Mouse (Mus musculus) splenic B cell, adult 2 months (primary cell): ENCODE data around the gene Pcgf6.
A peak's percentile ranks its signal among the peaks of the same experiment; 100 is the strongest.

Experiments used
- DNase-seq: peaks from one replicate; pipeline ENCODE4 v3.0.0-alpha.2; 2011; ENCODE audit warnings: low read depth, low spot score
- H3K27me3 ChIP-seq: 2 replicates; pipeline ENCODE4 v1.6.1; 2012; ENCODE audit warnings: mild to moderate bottlenecking, low read length, moderate library complexity, mixed read lengths; ENCODE audit not compliant: control insufficient read depth, poor library complexity, insufficient read depth, severe bottlenecking
- H3K36me3 ChIP-seq: 2 replicates; pipeline ENCODE4 v1.6.1; 2012; ENCODE audit warnings: mild to moderate bottlenecking, low read length, moderate library complexity, mixed read lengths; ENCODE audit not compliant: control insufficient read depth, poor library complexity, insufficient read depth, severe bottlenecking

Gene Pcgf6

GRCm38 (mm10) chr19:47046343-47046742 lies 4.4 kb downstream of the Pcgf6 start:
- DNase-seq: peak; percentile 19
- Histone ChIP-seq H3K36me3 (peaks cover 8% of the 10 kb centered on the region), H3K27me3 (no peaks in the 10 kb centered on the region)

GRCm38 (mm10) chr19:47043608-47044007 lies 7.1 kb downstream of the Pcgf6 start:
- Histone ChIP-seq H3K27me3 (no peaks in the 10 kb centered on the region), H3K36me3 (peaks cover 8% of the 10 kb centered on the region)
- DNase-seq: peak; percentile 45

GRCm38 (mm10) chr19:47040720-47041473 lies 9.8 kb downstream of the Pcgf6 start:
- peaks cover 5% of the 10 kb centered on the region; the same call in 1 of the 2 replicates for H3K36me3 ChIP-seq
- H3K27me3 ChIP-seq: no peaks in the 10 kb centered on the region
- DNase-seq: no peak

GRCm38 (mm10) chr19:47036596-47036995 lies 14.1 kb downstream of the Pcgf6 start:
- Histone ChIP-seq H3K36me3 (peaks cover 10% of the 10 kb centered on the region; the same call in 1 of the 2 replicates), H3K27me3 (no peaks in the 10 kb centered on the region)
- DNase-seq: no peak

- no peaks in the 10 kb centered on the region for H3K27me3 ChIP-seq
- peaks cover 10% of the 10 kb centered on the region; the same call in 1 of the 2 replicates for H3K36me3 ChIP-seq
- DNase-seq: no peak
Observed at GRCm38 (mm10) chr19:47034916-47035315, 15.8 kb downstream of the Pcgf6 start.

- DNase-seq: no peak
- H3K27me3 ChIP-seq: no peaks in the 10 kb centered on the region
Observed at GRCm38 (mm10) chr19:47031770-47032169, 18.9 kb downstream of the Pcgf6 start.

GRCm38 (mm10) chr19:47029796-47030195 lies 20.9 kb downstream of the Pcgf6 start:
- Histone ChIP-seq H3K36me3 (peaks cover 4% of the 10 kb centered on the region; the same call in 1 of the 2 replicates), H3K27me3 (no peaks in the 10 kb centered on the region)
- DNase-seq: no peak

More at GRCm38 (mm10) chr19:47031770-47032169, 18.9 kb downstream of the Pcgf6 start:
- H3K36me3 ChIP-seq: peaks cover 8% of the 10 kb centered on the region; the same call in 1 of the 2 replicates

- no peaks in the 10 kb centered on the region for H3K27me3 ChIP-seq
- DNase-seq: no peak
- H3K36me3 ChIP-seq: no peaks in the 10 kb centered on the region
Observed at GRCm38 (mm10) chr19:47026513-47026912, 24.2 kb downstream of the Pcgf6 start.

GRCm38 (mm10) chr19:47024954-47025353 lies 25.8 kb downstream of the Pcgf6 start:
- Histone ChIP-seq H3K27me3 (no peaks in the 10 kb centered on the region), H3K36me3 (no peaks in the 10 kb centered on the region)
- DNase-seq: no peak

- H3K36me3 ChIP-seq: no peaks in the 10 kb centered on the region
- DNase-seq: no peak
- no peaks in the 10 kb centered on the region for H3K27me3 ChIP-seq
Observed at GRCm38 (mm10) chr19:47023546-47023945, 27.2 kb downstream of the Pcgf6 start.

GRCm38 (mm10) chr19:47022709-47023108 lies 28.0 kb downstream of the Pcgf6 start:
- DNase-seq: no peak
- Histone ChIP-seq H3K27me3 (no peaks in the 10 kb centered on the region), H3K36me3 (no peaks in the 10 kb centered on the region)

- no peak for DNase-seq
- H3K36me3 ChIP-seq: no peaks in the 10 kb centered on the region
- no peaks in the 10 kb centered on the region for H3K27me3 ChIP-seq
Observed at GRCm38 (mm10) chr19:47019326-47019725, 31.4 kb downstream of the Pcgf6 start.

GRCm38 (mm10) chr19:47018330-47018729 lies 32.4 kb downstream of the Pcgf6 start:
- Histone ChIP-seq H3K27me3 (no peaks in the 10 kb centered on the region), H3K36me3 (no peaks in the 10 kb centered on the region)
- DNase-seq: no peak

- Histone ChIP-seq H3K36me3 (no peaks in the 10 kb centered on the region), H3K27me3 (no peaks in the 10 kb centered on the region)
- no peak for DNase-seq
Observed at GRCm38 (mm10) chr19:47017831-47018230, 32.9 kb downstream of the Pcgf6 start.

- peak; percentile 67 for DNase-seq
- no peaks in the 10 kb centered on the region for H3K27me3 ChIP-seq
- no peaks in the 10 kb centered on the region for H3K36me3 ChIP-seq
Observed at GRCm38 (mm10) chr19:47016487-47016886, 34.2 kb downstream of the Pcgf6 start.

GRCm38 (mm10) chr19:47015965-47016364 lies 34.7 kb downstream of the Pcgf6 start:
- Histone ChIP-seq H3K27me3 (no peaks in the 10 kb centered on the region), H3K36me3 (no peaks in the 10 kb centered on the region)
- DNase-seq: no peak
